Mouse (Mus musculus) kidney, adult 2 months (tissue): ENCODE measurements at regions not wholly inside any gene's neighbourhood (a gene's known extent, or its start where the extent isn't known, plus 50 kb on each side); places are given as distances from the start of the nearest gene placed in this dataset.

Source experiments
- CTCF ChIP-seq: fragments of 200-500 bp; conservative IDR thresholded peaks from 2 replicates; pipeline ENCODE4 v1.5.1; 2011; ENCODE audit warnings: low read depth, mild to moderate bottlenecking, control low read depth, low read length, moderate library complexity, mixed read lengths; ENCODE audit not compliant: insufficient read depth, insufficient read length
- POLR2A ChIP-seq: fragments of 200-500 bp; IDR thresholded peaks from one replicate; pipeline ENCODE4 v1.6.1; 2011; ENCODE audit warnings: low read depth, low read length, control low read depth

DNA sequence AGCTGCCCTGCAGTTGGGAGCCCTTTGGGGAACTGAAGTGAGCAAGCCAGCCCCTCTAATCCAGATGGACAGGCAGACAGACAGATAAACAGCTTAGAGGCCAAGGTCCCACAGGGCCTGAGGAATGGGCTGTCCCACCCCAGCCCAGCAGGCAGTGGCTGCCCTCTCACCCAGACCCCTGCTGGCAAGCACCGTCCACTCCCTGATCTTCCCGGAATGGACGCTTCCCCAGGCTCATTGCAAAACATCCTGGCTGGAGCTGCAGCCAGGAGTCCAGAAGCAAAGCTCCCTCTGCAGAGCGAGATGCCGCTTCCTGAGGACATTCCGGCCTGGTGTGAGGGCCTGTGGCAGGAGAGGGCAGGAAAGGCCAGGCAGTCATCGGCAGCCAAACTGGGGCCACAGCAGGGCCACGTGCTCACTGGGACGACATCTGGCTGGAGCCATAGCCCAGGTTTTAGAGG lies 154.6 kb upstream of the Zmiz1 start:
- TF ChIP-seq CTCF (peak; percentile 19; the same call in 1 of the 2 replicates), POLR2A (no peak)
